Mouse (Mus musculus) liver, postnatal 0 days (tissue): ENCODE measurements around the gene Dock10. TPM values are rescaled to one million over a fixed set of nuclear protein-coding genes. Genes with fewer than 3 reads are reported as not detected.
A peak's percentile ranks its signal among the peaks of the same experiment; 100 is the strongest.

ENCODE experiments used
- ATAC-seq: fragments of 200-750 bp; cut with Nextera tagmentation; 2 replicates; pipeline ENCODE4 v1.8.0; 2017; ENCODE audit warnings: mild to moderate bottlenecking, moderate library complexity
- DNase-seq: peaks from one replicate; pipeline ENCODE4 v3.0.0-alpha.2; 2016
- H3K27ac ChIP-seq: fragments of 300-500 bp; sonication (generic); 2 replicates; pipeline ENCODE4 v1.5.1; 2014; ENCODE audit warnings: antibody characterized with exemption, moderate library complexity, mild to moderate bottlenecking, low read depth
- H3K27me3 ChIP-seq: fragments of 300-500 bp; sonication (generic); 2 replicates; pipeline ENCODE4 v1.6.1; 2014; ENCODE audit warnings: low read length, control low read depth, mixed read lengths; ENCODE audit not compliant: insufficient read depth
- H3K36me3 ChIP-seq: fragments of 300-500 bp; sonication (generic); replicated peaks from 2 replicates; pipeline ENCODE4 v1.6.1; 2014; ENCODE audit warnings: mild to moderate bottlenecking, control low read depth, low read length, moderate library complexity, mixed read lengths; ENCODE audit not compliant: insufficient read depth
- H3K4me1 ChIP-seq: fragments of 300-500 bp; sonication (generic); 2 replicates; pipeline ENCODE4 v1.6.1; 2014; ENCODE audit warnings: antibody characterized with exemption, mild to moderate bottlenecking, control low read depth; ENCODE audit not compliant: insufficient read depth
- H3K4me2 ChIP-seq: fragments of 300-500 bp; sonication (generic); 2 replicates; pipeline ENCODE4 v1.6.1; 2014; ENCODE audit warnings: low read depth, mild to moderate bottlenecking, low read length, moderate library complexity, mixed read lengths
- H3K4me3 ChIP-seq: fragments of 300-500 bp; sonication (generic); 2 replicates; pipeline ENCODE4 v1.5.1; 2014; ENCODE audit warnings: low read depth, low read length
- H3K9ac ChIP-seq: fragments of 300-500 bp; sonication (generic); replicated peaks from 2 replicates; pipeline ENCODE4 v1.6.1; 2014; ENCODE audit warnings: mild to moderate bottlenecking, moderate library complexity
- H3K9me3 ChIP-seq: fragments of 300-500 bp; sonication (generic); 2 replicates; pipeline ENCODE4 v1.6.1; 2016; ENCODE audit warnings: mild to moderate bottlenecking, control low read depth, low read length, mixed read lengths
- CTCF ChIP-seq: sonication (generic); IDR thresholded peaks from 2 replicates; pipeline ENCODE4 v1.5.1; 2016; ENCODE audit warnings: antibody characterized with exemption, low read depth
- EP300 ChIP-seq: IDR thresholded peaks from 2 replicates; pipeline ENCODE4 v1.6.1; 2016; ENCODE audit warnings: antibody characterized with exemption, low read depth, mild to moderate bottlenecking
- WGBS: fragments of 180-500 bp; shearing (Covaris S2); extraction: QIAGEN DNeasy Blood & Tissue Kit; methylation state at CpG from one replicate; pipeline ENCODE4 v1.1.7; 2014; ENCODE audit not compliant: insufficient replicate concordance; 5-methylcytosine and 5-hydroxymethylcytosine counted together
- polyA plus RNA-seq: library from polyadenylated mRNA; unstranded; fragments of >200 nt; fragmentation: Nextera tagmentation; extraction: Ambion mirVana; gene quantifications from 2 replicates; pipeline ENCODE4 v1.2.1, GENCODE M21; 2015

The Dock10 gene
- polyA plus RNA-seq, 1 experiment from 2014 or later: 3.3 TPM

GRCm38 (mm10) chr1:80665761-80666160 is 92.6 kb downstream of the Dock10 start:
- Histone ChIP-seq H3K27me3 (no peaks in the 10 kb centered on the region), H3K4me2 (0 out of 2 replicates have a peak overlapping the region, but pooled peaks have one; percentile 0), H3K9me3 (no peaks in the 10 kb centered on the region), H3K36me3 (no peaks in the 10 kb centered on the region), H3K27ac (no peak overlapping the region), H3K4me3 (no peak overlapping the region), H3K9ac (no peak overlapping the region), H3K4me1 (no peaks in the 10 kb centered on the region; the same call in 1 of the 2 replicates)
- ATAC-seq (0 out of 2 replicates have a peak, but pooled peaks have one; percentile 12), DNase-seq (no peak)
- TF ChIP-seq CTCF (no peak), EP300 (no peak)

- no peak overlapping the region for H3K9ac ChIP-seq
- no peaks in the 10 kb centered on the region for H3K27me3 ChIP-seq
- no peak overlapping the region for H3K4me3 ChIP-seq
- H3K9me3 ChIP-seq: no peaks in the 10 kb centered on the region
- no peak for TF ChIP-seq CTCF
- TF ChIP-seq EP300: no peak
- peak; percentile 27 for DNase-seq
- no peaks in the 10 kb centered on the region for H3K36me3 ChIP-seq
- WGBS: 43% methylated on average over 6 of the region's 6 CpGs
- H3K4me2 ChIP-seq: 0 out of 2 replicates have a peak overlapping the region, but pooled peaks have one; percentile 0
- H3K4me1 ChIP-seq: no peaks in the 10 kb centered on the region; the same call in 1 of the 2 replicates
- H3K27ac ChIP-seq: peak overlapping the region; percentile 63
- peak; percentile 72 for ATAC-seq
Observed at GRCm38 (mm10) chr1:80665161-80665560, 93.2 kb downstream of the Dock10 start.

- Histone ChIP-seq H3K27ac (no peak overlapping the region), H3K27me3 (no peaks in the 10 kb centered on the region), H3K4me1 (no peaks in the 10 kb centered on the region; the same call in 1 of the 2 replicates), H3K4me2 (peak overlapping the region; percentile 23; the same call in 1 of the 2 replicates), H3K9ac (no peak overlapping the region), H3K36me3 (no peaks in the 10 kb centered on the region), H3K9me3 (no peaks in the 10 kb centered on the region), H3K4me3 (no peak overlapping the region)
- no peak for TF ChIP-seq EP300
- no peak for TF ChIP-seq CTCF
- DNase-seq (no peak), ATAC-seq (no peak)
- 51% methylated on average over 11 of the region's 11 CpGs for WGBS
Observed at GRCm38 (mm10) chr1:80661506-80662402, 96.6 kb downstream of the Dock10 start.

- TF ChIP-seq CTCF (no peak), EP300 (no peak)
- Histone ChIP-seq H3K4me2 (no peak overlapping the region), H3K36me3 (no peaks in the 10 kb centered on the region), H3K4me1 (no peaks in the 10 kb centered on the region), H3K4me3 (no peak overlapping the region), H3K9me3 (no peaks in the 10 kb centered on the region), H3K27ac (peak overlapping the region; percentile 50; the same call in 1 of the 2 replicates), H3K27me3 (no peaks in the 10 kb centered on the region), H3K9ac (no peak overlapping the region)
- DNase-seq (no peak), ATAC-seq (no peak)
- 58% methylated on average over 6 of the region's 6 CpGs for WGBS
Observed at GRCm38 (mm10) chr1:80659465-80660245, 98.7 kb downstream of the Dock10 start.

- Histone ChIP-seq H3K9ac (no peak overlapping the region), H3K4me3 (no peak overlapping the region), H3K27me3 (no peaks in the 10 kb centered on the region), H3K4me2 (no peak overlapping the region), H3K27ac (no peak overlapping the region), H3K9me3 (no peaks in the 10 kb centered on the region), H3K4me1 (no peaks in the 10 kb centered on the region), H3K36me3 (no peaks in the 10 kb centered on the region)
- DNase-seq: no peak
- WGBS: 77% methylated on average over 2 of the region's 2 CpGs
- ATAC-seq: no peak
- TF ChIP-seq CTCF (no peak), EP300 (no peak)
Observed at GRCm38 (mm10) chr1:80656389-80656788, 101.9 kb downstream of the Dock10 start.

GRCm38 (mm10) chr1:80655854-80656253 is 102.5 kb downstream of the Dock10 start:
- TF ChIP-seq EP300 (no peak), CTCF (peak; percentile 37)
- Histone ChIP-seq H3K4me2 (no peak overlapping the region), H3K27ac (no peak overlapping the region), H3K4me3 (no peak overlapping the region), H3K9ac (no peak overlapping the region), H3K9me3 (no peaks in the 10 kb centered on the region), H3K4me1 (no peaks in the 10 kb centered on the region), H3K27me3 (no peaks in the 10 kb centered on the region), H3K36me3 (no peaks in the 10 kb centered on the region)
- 53% methylated on average over 1 of the region's 1 CpGs for WGBS
- no peak for ATAC-seq
- no peak for DNase-seq
